Mouse (Mus musculus): Measurements from ENCODE around the gene Samd4b. TPM values are rescaled to one million over a fixed set of nuclear protein-coding genes. Genes with fewer than 3 reads are reported as not detected.
A peak's percentile ranks its signal among the peaks of the same experiment; 100 is the strongest.

The Samd4b gene
- total and polyA plus RNA-seq, 3 experiments = 4.4 to 88.8 (median 75.9) TPM

- TF ChIP-seq GATA2 (IDR thresholded peaks at IDR 0.05; ENCODE audit: borderline replicate concordance, low read depth, low read length) = no peak
- Histone ChIP-seq H3K9me3 (replicated peaks) (no peaks in the 10 kb centered on the region), H3K36me3 (replicated peaks) (peaks cover 68% of the 10 kb centered on the region), H3K4me1 (ENCODE audit: insufficient read depth, low read depth, low read length) (peaks cover 93% of the 10 kb centered on the region), H3K27me3 (ENCODE audit: insufficient read depth, low read length) (no peaks in the 10 kb centered on the region), H3K4me3 (ENCODE audit: low read depth, low read length) (peak overlapping the region; percentile 45; the same call in 1 of the 2 replicates)
- DNase-seq (ENCODE audit: low spot score) (no peak), ATAC-seq (ENCODE audit: extremely low read depth, insufficient number of reproducible peaks, low FRiP score, poor library complexity, severe bottlenecking) (no peak)
Observed at GRCm38 (mm10) chr7:28585001-28585400, 12.9 kb downstream of the Samd4b start.

GRCm38 (mm10) chr7:28584468-28584867 lies 13.5 kb downstream of the Samd4b start:
- Histone ChIP-seq H3K4me1 (ENCODE audit: insufficient read depth, low read depth, low read length) (peaks cover 93% of the 10 kb centered on the region), H3K9me3 (replicated peaks) (no peaks in the 10 kb centered on the region), H3K27me3 (ENCODE audit: insufficient read depth, low read length) (no peaks in the 10 kb centered on the region), H3K4me3 (ENCODE audit: low read depth, low read length) (peak overlapping the region; percentile 63; the same call in 1 of the 2 replicates), H3K36me3 (replicated peaks) (peaks cover 68% of the 10 kb centered on the region)
- TF ChIP-seq TAL1 (conservative IDR thresholded peaks at IDR 0.05; ENCODE audit: low read depth, low read length) (no peak), GATA2 (IDR thresholded peaks at IDR 0.05; ENCODE audit: borderline replicate concordance, low read depth, low read length) (no peak), CTCF (IDR thresholded peaks at IDR 0.05; ENCODE audit: low read depth, low read length) (no peak), POLR2AphosphoS5 (IDR thresholded peaks at IDR 0.05; ENCODE audit: insufficient replicate concordance, low read depth, low read length) (no peak), GATA1 (IDR thresholded peaks at IDR 0.05; ENCODE audit: borderline replicate concordance, low read length) (no peak)
- DNase-seq (ENCODE audit: low spot score) (no peak), ATAC-seq (ENCODE audit: extremely low read depth, insufficient number of reproducible peaks, low FRiP score, poor library complexity, severe bottlenecking) (no peak)

- DNase-seq (ENCODE audit: low spot score) (peak; percentile 47), ATAC-seq (ENCODE audit: extremely low read depth, insufficient number of reproducible peaks, low FRiP score, poor library complexity, severe bottlenecking) (no peak)
- TF ChIP-seq GATA1 (IDR thresholded peaks at IDR 0.05; ENCODE audit: borderline replicate concordance, low read length) (no peak), POLR2AphosphoS5 (IDR thresholded peaks at IDR 0.05; ENCODE audit: insufficient replicate concordance, low read depth, low read length) (no peak), GATA2 (IDR thresholded peaks at IDR 0.05; ENCODE audit: borderline replicate concordance, low read depth, low read length) (no peak), CTCF (IDR thresholded peaks at IDR 0.05; ENCODE audit: low read depth, low read length) (no peak), TAL1 (conservative IDR thresholded peaks at IDR 0.05; ENCODE audit: low read depth, low read length) (no peak)
- H3K4me3 ChIP-seq (ENCODE audit: low read depth, low read length) = peak overlapping the region; percentile 63; the same call in 1 of the 2 replicates
- peaks cover 69% of the 10 kb centered on the region for H3K36me3 ChIP-seq (replicated peaks)
- H3K4me1 ChIP-seq (ENCODE audit: insufficient read depth, low read depth, low read length) = peaks cover 94% of the 10 kb centered on the region
- H3K27me3 ChIP-seq (ENCODE audit: insufficient read depth, low read length) = no peaks in the 10 kb centered on the region
- no peaks in the 10 kb centered on the region for H3K9me3 ChIP-seq (replicated peaks)
Observed at GRCm38 (mm10) chr7:28583570-28584344, 14.2 kb downstream of the Samd4b start.

GRCm38 (mm10) chr7:28582841-28583240 lies 15.1 kb downstream of the Samd4b start:
- peaks cover 70% of the 10 kb centered on the region for H3K36me3 ChIP-seq (replicated peaks)
- peak; percentile 52; the same call in 1 of the 2 replicates for ATAC-seq (ENCODE audit: extremely low read depth, insufficient number of reproducible peaks, low FRiP score, poor library complexity, severe bottlenecking)
- DNase-seq (ENCODE audit: low spot score) = peak; percentile 52
- peak; percentile 46; the same call in 1 of the 2 replicates for TF ChIP-seq GATA2 (IDR thresholded peaks at IDR 0.05; ENCODE audit: borderline replicate concordance, low read depth, low read length)
- TF ChIP-seq POLR2AphosphoS5 (IDR thresholded peaks at IDR 0.05; ENCODE audit: insufficient replicate concordance, low read depth, low read length) = no peak
- peak; percentile 69 for TF ChIP-seq TAL1 (conservative IDR thresholded peaks at IDR 0.05; ENCODE audit: low read depth, low read length)
- TF ChIP-seq GATA1 (IDR thresholded peaks at IDR 0.05; ENCODE audit: borderline replicate concordance, low read length) = no peak
- TF ChIP-seq CTCF (IDR thresholded peaks at IDR 0.05; ENCODE audit: low read depth, low read length) = no peak
- H3K9me3 ChIP-seq (replicated peaks) = no peaks in the 10 kb centered on the region
- H3K4me3 ChIP-seq (ENCODE audit: low read depth, low read length) = peak overlapping the region; percentile 63; the same call in 1 of the 2 replicates
- H3K27me3 ChIP-seq (ENCODE audit: insufficient read depth, low read length) = no peaks in the 10 kb centered on the region
- H3K4me1 ChIP-seq (ENCODE audit: insufficient read depth, low read depth, low read length) = peaks cover 99% of the 10 kb centered on the region

GRCm38 (mm10) chr7:28581721-28582120 lies 16.2 kb downstream of the Samd4b start:
- ATAC-seq (ENCODE audit: extremely low read depth, insufficient number of reproducible peaks, low FRiP score, poor library complexity, severe bottlenecking) (peak; percentile 59), DNase-seq (ENCODE audit: low spot score) (peak; percentile 67)
- H3K4me3 ChIP-seq (ENCODE audit: low read depth, low read length) = peak overlapping the region; percentile 55; the same call in 1 of the 2 replicates
- H3K36me3 ChIP-seq (replicated peaks) = peaks cover 69% of the 10 kb centered on the region
- no peak for TF ChIP-seq POLR2AphosphoS5 (IDR thresholded peaks at IDR 0.05; ENCODE audit: insufficient replicate concordance, low read depth, low read length)
- peak; percentile 82 for TF ChIP-seq TAL1 (conservative IDR thresholded peaks at IDR 0.05; ENCODE audit: low read depth, low read length)
- no peak for TF ChIP-seq GATA2 (IDR thresholded peaks at IDR 0.05; ENCODE audit: borderline replicate concordance, low read depth, low read length)
- H3K27me3 ChIP-seq (ENCODE audit: insufficient read depth, low read length) = no peaks in the 10 kb centered on the region
- H3K4me1 ChIP-seq (ENCODE audit: insufficient read depth, low read depth, low read length) = peaks cover 99% of the 10 kb centered on the region
- no peaks in the 10 kb centered on the region for H3K9me3 ChIP-seq (replicated peaks)

- Histone ChIP-seq H3K4me3 (ENCODE audit: low read depth, low read length) (peak overlapping the region; percentile 24; the same call in 1 of the 2 replicates), H3K9me3 (replicated peaks) (no peaks in the 10 kb centered on the region)
- TF ChIP-seq POLR2AphosphoS5 (IDR thresholded peaks at IDR 0.05; ENCODE audit: insufficient replicate concordance, low read depth, low read length) (no peak), GATA2 (IDR thresholded peaks at IDR 0.05; ENCODE audit: borderline replicate concordance, low read depth, low read length) (no peak), TAL1 (conservative IDR thresholded peaks at IDR 0.05; ENCODE audit: low read depth, low read length) (no peak), GATA1 (IDR thresholded peaks at IDR 0.05; ENCODE audit: borderline replicate concordance, low read length) (no peak), CTCF (IDR thresholded peaks at IDR 0.05; ENCODE audit: low read depth, low read length) (no peak)
Observed at GRCm38 (mm10) chr7:28579826-28580225, 18.1 kb downstream of the Samd4b start.

More at GRCm38 (mm10) chr7:28579826-28580225, 18.1 kb downstream of the Samd4b start:
- H3K36me3 ChIP-seq (replicated peaks) = peaks cover 71% of the 10 kb centered on the region
- H3K4me1 ChIP-seq (ENCODE audit: insufficient read depth, low read depth, low read length) = peaks cover 99% of the 10 kb centered on the region
- no peaks in the 10 kb centered on the region for H3K27me3 ChIP-seq (ENCODE audit: insufficient read depth, low read length)
- DNase-seq (ENCODE audit: low spot score) (no peak), ATAC-seq (ENCODE audit: extremely low read depth, insufficient number of reproducible peaks, low FRiP score, poor library complexity, severe bottlenecking) (no peak)
